Mouse (Mus musculus) left cerebral cortex, postnatal 36 days (tissue): ENCODE data around the gene Rab7. TPM values are rescaled to one million over a fixed set of nuclear protein-coding genes. Genes with fewer than 3 reads are reported as not detected.

Source experiments
- DNase-seq, 2 experiments: peaks; one replicate each; pipeline ENCODE4 v3.0.0; 2021 to 2022; ENCODE audit warnings: low spot score in 2 of 2, mixed read lengths in 1 of 2
- intact Hi-C: fragments of 180-260 bp; cut with DNase I; formaldehyde crosslinking; loops from one replicate; pipeline ENCODE4 v1.15.1; 2025
- total RNA-seq, 2 experiments: library from RNA; stranded (reverse); gene quantifications; 2 replicates each; pipeline ENCODE4 v1.2.3; 2021

Rab7 gene
- total RNA-seq, 2 experiments from 2014 or later = 323 to 336 TPM

GRCm38 (mm10) chr6:88056866-88057265, 11.8 kb upstream of the Rab7 start:
- DNase-seq = peak; percentile 31 to 48

GRCm38 (mm10) chr6:88055663-88056062, 10.6 kb upstream of the Rab7 start:
- DNase-seq = no peak
- intact Hi-C loops = no loop called here

More at GRCm38 (mm10) chr6:88056866-88057265, 11.8 kb upstream of the Rab7 start:
- intact Hi-C loops = no loop called here

GRCm38 (mm10) chr6:88054081-88054835, 9.2 kb upstream of the Rab7 start:
- intact Hi-C loops = no loop called here
- no peak for DNase-seq

GRCm38 (mm10) chr6:88053228-88054080, 8.4 kb upstream of the Rab7 start:
- intact Hi-C loops = no loop called here
- no peak for DNase-seq

- intact Hi-C loops = no loop called here
- no peak for DNase-seq
These were observed 6.1 kb upstream of the Rab7 start for GRCm38 (mm10) chr6:88051206-88051605.

GRCm38 (mm10) chr6:88049008-88049407, 3.9 kb upstream of the Rab7 start:
- no peak for DNase-seq
- intact Hi-C loops = no loop called here

GRCm38 (mm10) chr6:88047853-88048252, 2.8 kb upstream of the Rab7 start:
- DNase-seq = no peak
- intact Hi-C loops = no loop called here

- no peak for DNase-seq
- intact Hi-C loops = loop anchor here (1.0 kb wide), 1 partner anchor 30 kb away; no protein-coding TSS in a partner anchor
These were observed 316 bp upstream of the Rab7 start for GRCm38 (mm10) chr6:88045406-88045766.

GRCm38 (mm10) chr6:88044234-88044576, 865 bp downstream of the Rab7 start:
- DNase-seq = no peak
- intact Hi-C loops = no loop called here

- intact Hi-C loops = no loop called here
- no peak for DNase-seq
These were observed 2.7 kb downstream of the Rab7 start for GRCm38 (mm10) chr6:88042336-88042735.

- DNase-seq = no peak
- intact Hi-C loops = no loop called here
These were observed 3.8 kb downstream of the Rab7 start for GRCm38 (mm10) chr6:88041221-88041620.

- intact Hi-C loops = no loop called here
- peak in 1 of 2 experiments; percentile 40 for DNase-seq
These were observed 5.6 kb downstream of the Rab7 start for GRCm38 (mm10) chr6:88039426-88039825.

GRCm38 (mm10) chr6:88037471-88038045, 7.5 kb downstream of the Rab7 start:
- intact Hi-C loops = no loop called here
- DNase-seq = no peak

GRCm38 (mm10) chr6:88033504-88033903, 11.6 kb downstream of the Rab7 start:
- intact Hi-C loops = no loop called here
- no peak for DNase-seq

- intact Hi-C loops = no loop called here
- no peak for DNase-seq
These were observed 14.6 kb downstream of the Rab7 start for GRCm38 (mm10) chr6:88030432-88030831.

- DNase-seq = peak; percentile 38 to 39
These were observed 17.7 kb downstream of the Rab7 start for GRCm38 (mm10) chr6:88027390-88027789.

GRCm38 (mm10) chr6:88023316-88023890, 21.7 kb downstream of the Rab7 start:
- intact Hi-C loops = no loop called here
- DNase-seq = no peak

More at GRCm38 (mm10) chr6:88027390-88027789, 17.7 kb downstream of the Rab7 start:
- intact Hi-C loops = no loop called here

GRCm38 (mm10) chr6:88019154-88019553, 25.9 kb downstream of the Rab7 start:
- DNase-seq = no peak
- intact Hi-C loops = no loop called here

GRCm38 (mm10) chr6:88017821-88018220, 27.2 kb downstream of the Rab7 start:
- intact Hi-C loops = no loop called here
- DNase-seq = no peak

- intact Hi-C loops = no loop called here
- no peak for DNase-seq
These were observed 29.3 kb downstream of the Rab7 start for GRCm38 (mm10) chr6:88015797-88016196.
